In genomic region chr16:91166866-91167265, GRCm38 (mm10) we compare ENCODE assay signal across 9 mouse cellular contexts. TPM values are rescaled to one million over a fixed set of nuclear protein-coding genes. Genes with fewer than 3 reads are reported as not detected.
DNase-seq lines count a peak whose midpoint lies in the region; ATAC-seq and TF ChIP-seq lines count a peak whose summit lies in the region.
"Had no signal": no experiment of that assay in that cellular context is flagged by ENCODE, and none has a peak within 500 bp of the region (broad histone marks: within the 10 kb centered on the region; RNA-seq: fewer than 3 reads in every experiment).

No protein-coding gene starts in this region.

- TF ChIP-seq EP300 in lung, postnatal 0 days (IDR thresholded peaks at IDR 0.05) = no peak
- TF ChIP-seq EP300 in stomach, postnatal 0 days (optimal IDR thresholded peaks at IDR 0.05) = no peak

- H3K27me3 ChIP-seq in kidney, embryonic 16.5 days (ENCODE audit: insufficient read depth, low read length) = peaks cover 63% of the 10 kb centered on the region
- H3K27me3 ChIP-seq in Patski = peaks cover 29% of the 10 kb centered on the region
- H3K27me3 ChIP-seq in hindbrain, embryonic 14.5 days (ENCODE audit: control insufficient read depth, insufficient read depth, low read length) = peaks cover 96% of the 10 kb centered on the region
- no peaks in the 10 kb centered on the region; the same call in 1 of the 2 replicates for H3K27me3 ChIP-seq in lung, postnatal 0 days (replicated peaks; ENCODE audit: insufficient read depth, low read length)
- H3K27me3 ChIP-seq in stomach, postnatal 0 days (ENCODE audit: control insufficient read depth, insufficient read depth, low read length) = no peaks in the 10 kb centered on the region

- DNase-seq in kidney, adult 18-20 months = peak; percentile 14
- no peak for DNase-seq in Patski (ENCODE audit: low read depth, low spot score)
- peak; percentile 28 to 45 for DNase-seq in cerebellum, postnatal 36 days
- peak; percentile 71 for DNase-seq in hindbrain, embryonic 14.5 days (ENCODE audit: low spot score)
- peak; percentile 22 for DNase-seq in lung, postnatal 0 days (ENCODE audit: low spot score)
- peak; percentile 33 for DNase-seq in stomach, postnatal 0 days (ENCODE audit: low spot score)
- DNase-seq in spleen, adult 18-20 months = no peak

- H3K4me1 ChIP-seq in kidney, embryonic 16.5 days (ENCODE audit: insufficient read depth, low read length) = no peaks in the 10 kb centered on the region
- H3K4me1 ChIP-seq in hindbrain, embryonic 14.5 days (replicated peaks; ENCODE audit: control insufficient read depth, insufficient read depth, low read length) = peaks cover 4% of the 10 kb centered on the region; the same call in 1 of the 2 replicates
- H3K4me1 ChIP-seq in lung, postnatal 0 days (ENCODE audit: insufficient read depth, low read depth, low read length) = no peaks in the 10 kb centered on the region
- H3K4me1 ChIP-seq in stomach, postnatal 0 days (replicated peaks; ENCODE audit: control insufficient read depth, insufficient read depth) = no peaks in the 10 kb centered on the region

- no peak overlapping the region for H3K9ac ChIP-seq in kidney, embryonic 16.5 days (replicated peaks; ENCODE audit: low read length)
- no peak overlapping the region for H3K9ac ChIP-seq in hindbrain, embryonic 14.5 days
- no peak overlapping the region for H3K9ac ChIP-seq in lung, postnatal 0 days (replicated peaks; ENCODE audit: low read depth)
- no peak overlapping the region for H3K9ac ChIP-seq in stomach, postnatal 0 days (ENCODE audit: low read length)
- H3K9ac ChIP-seq: limb, embryonic 12.5 days had no signal

- no peak overlapping the region for H3K27ac ChIP-seq in kidney, embryonic 16.5 days (ENCODE audit: low read length)
- no peak overlapping the region for H3K27ac ChIP-seq in hindbrain, embryonic 14.5 days
- no peak overlapping the region for H3K27ac ChIP-seq in lung, postnatal 0 days (ENCODE audit: low read length)
- no peak overlapping the region for H3K27ac ChIP-seq in stomach, postnatal 0 days (replicated peaks)
- H3K27ac ChIP-seq: limb, embryonic 12.5 days had no signal

- CTCF ChIA-PET in Patski (lab: Charles Lee) = no interaction called here

- H3K36me3 ChIP-seq in kidney, embryonic 16.5 days (ENCODE audit: insufficient read depth, low read length) = no peaks in the 10 kb centered on the region
- H3K36me3 ChIP-seq in hindbrain, embryonic 14.5 days (replicated peaks; ENCODE audit: control insufficient read depth, insufficient read depth) = no peaks in the 10 kb centered on the region
- H3K36me3 ChIP-seq in lung, postnatal 0 days (ENCODE audit: insufficient read depth, low read length) = no peaks in the 10 kb centered on the region
- H3K36me3 ChIP-seq in stomach, postnatal 0 days (ENCODE audit: control insufficient read depth, insufficient read depth, low read length) = no peaks in the 10 kb centered on the region
- H3K36me3 ChIP-seq: limb, embryonic 12.5 days had no signal

- in situ Hi-C loops in Patski (cut with MboI; ENCODE audit: low pct_unique_long_range_greater_than_20kb) = no loop called here

- no peaks in the 10 kb centered on the region for H3K9me3 ChIP-seq in kidney, embryonic 16.5 days (ENCODE audit: low read length)
- H3K9me3 ChIP-seq in hindbrain, embryonic 14.5 days (ENCODE audit: control insufficient read depth, low read length) = no peaks in the 10 kb centered on the region
- H3K9me3 ChIP-seq in lung, postnatal 0 days (ENCODE audit: low read length) = no peaks in the 10 kb centered on the region
- no peaks in the 10 kb centered on the region for H3K9me3 ChIP-seq in stomach, postnatal 0 days (ENCODE audit: control insufficient read depth, low read length)
- H3K9me3 ChIP-seq: limb, embryonic 12.5 days had no signal

- H3K4me2 ChIP-seq in kidney, embryonic 16.5 days (replicated peaks; ENCODE audit: low read depth, low read length) = no peak overlapping the region
- H3K4me2 ChIP-seq in hindbrain, embryonic 14.5 days (replicated peaks) = no peak overlapping the region
- no peak overlapping the region for H3K4me2 ChIP-seq in lung, postnatal 0 days (replicated peaks; ENCODE audit: low read depth, low read length)
- no peak overlapping the region for H3K4me2 ChIP-seq in stomach, postnatal 0 days (replicated peaks; ENCODE audit: low read depth)
- H3K4me2 ChIP-seq: limb, embryonic 12.5 days had no signal

- H3K4me3 ChIP-seq in kidney, embryonic 16.5 days (ENCODE audit: low read length) = no peak overlapping the region
- H3K4me3 ChIP-seq in hindbrain, embryonic 14.5 days (replicated peaks; ENCODE audit: low read length) = no peak overlapping the region
- H3K4me3 ChIP-seq in lung, postnatal 0 days (ENCODE audit: low read depth, low read length) = no peak overlapping the region
- no peak overlapping the region for H3K4me3 ChIP-seq in stomach, postnatal 0 days (ENCODE audit: low read depth, low read length)
- H3K4me3 ChIP-seq: limb, embryonic 12.5 days had no signal

- TF ChIP-seq CTCF in Patski (IDR thresholded peaks at IDR 0.05) = peak; percentile 48
- peak; percentile 67 for TF ChIP-seq CTCF in lung, postnatal 0 days (IDR thresholded peaks at IDR 0.05)
- TF ChIP-seq CTCF in stomach, postnatal 0 days (IDR thresholded peaks at IDR 0.05; ENCODE audit: low read depth) = peak; percentile 76

- no peak; the same call in 1 of the 2 replicates for ATAC-seq in kidney, embryonic 16.5 days (ENCODE audit: low FRiP score, low TSS enrichment)
- no peak for ATAC-seq in Patski
- ATAC-seq in hindbrain, embryonic 14.5 days (ENCODE audit: low FRiP score) = peak; percentile 69; the same call in 1 of the 2 replicates
- ATAC-seq in lung, postnatal 0 days = no peak
- ATAC-seq in stomach, postnatal 0 days (ENCODE audit: low FRiP score, low TSS enrichment) = no peak

- POLR2A ChIA-PET in Patski (lab: Charles Lee) = no interaction called here

RNA-seq across cellular contexts. Expression of gene Olig2, which starts 58.4 kb away (rescaled TPM):
- not detected in 2 replicates for polyA plus RNA-seq in kidney, embryonic 16.5 days (2015; fragmentation: Nextera tagmentation; extraction: Ambion mirVana)
- polyA plus RNA-seq in Patski (2021) = not detected
- 10.9 and 14.1 TPM in 2 replicates for polyA plus RNA-seq in hindbrain, embryonic 14.5 days (2014; fragmentation: Nextera tagmentation; extraction: Ambion mirVana)
- not detected in 2 replicates for polyA plus RNA-seq in lung, postnatal 0 days (2015; fragmentation: Nextera tagmentation; extraction: Ambion mirVana)
- polyA plus RNA-seq in stomach, postnatal 0 days (2015; fragmentation: Nextera tagmentation; extraction: Ambion mirVana) = not detected in 2 replicates
- polyA plus RNA-seq: limb, embryonic 12.5 days had no signal

Comparison
In these comparisons a context has a peak if more than half of its experiments do, and no peak if none do; other contexts are left out.
1. DNase-seq: peak in kidney, adult 18-20 months (single experiment), cerebellum, postnatal 36 days (2 of 2), hindbrain, embryonic 14.5 days (single experiment), lung, postnatal 0 days (single experiment) and stomach, postnatal 0 days (single experiment); none in Patski (single experiment) and spleen, adult 18-20 months (0 of 2).
2. RNA of gene Olig2, which starts 58.4 kb away (polyA plus RNA-seq): 10.9 to 14.1 TPM in hindbrain, embryonic 14.5 days; not detected in kidney, embryonic 16.5 days, not detected in Patski (single experiment), not detected in lung, postnatal 0 days and not detected in stomach, postnatal 0 days; every median in the first group is over 10 times any median in the second.
3. Peak in every context shown above with its lines, with median percentiles within 50 percentile points of each other: CTCF ChIP-seq.